Mouse (Mus musculus) C2C12 (cell line): ENCODE data around the gene Mtfp1. TPM values are rescaled to one million over a fixed set of nuclear protein-coding genes. Genes with fewer than 3 reads are reported as not detected.

Source experiments
- H3K27me3 ChIP-seq: one replicate; pipeline ENCODE4 v1.6.1; 2011; ENCODE audit not compliant: control insufficient read depth, insufficient read depth, insufficient read length
- H3K36me3 ChIP-seq: one replicate; pipeline ENCODE4 v1.6.1; 2011; ENCODE audit not compliant: control insufficient read depth, insufficient read depth
- H3K4me3 ChIP-seq: one replicate; pipeline ENCODE4 v1.5.1; 2011; ENCODE audit warnings: mild to moderate bottlenecking, control low read depth; ENCODE audit not compliant: poor library complexity, insufficient read depth, severe bottlenecking
- H3K79me2 ChIP-seq: one replicate; pipeline ENCODE4 v1.6.1; 2011; ENCODE audit not compliant: control insufficient read depth, insufficient read depth
- H3K79me3 ChIP-seq: one replicate; pipeline ENCODE4 v1.6.1; 2011; ENCODE audit warnings: low read depth, control low read depth
- H3ac ChIP-seq: one replicate; pipeline ENCODE3; 2011; ENCODE audit warnings: low read depth; ENCODE audit not compliant: control insufficient read depth, insufficient read length
- CEBPB ChIP-seq: IDR thresholded peaks from one replicate; pipeline ENCODE4 v1.6.1; 2011; ENCODE audit warnings: low read depth, mild to moderate bottlenecking, control low read depth, moderate library complexity
- CTCF ChIP-seq: IDR thresholded peaks from one replicate; pipeline ENCODE4 v1.5.1; 2011; ENCODE audit not compliant: control insufficient read depth, insufficient read depth, insufficient read length
- FOSL1 ChIP-seq: IDR thresholded peaks from one replicate; pipeline ENCODE4 v1.8.0; 2011; ENCODE audit warnings: mild to moderate bottlenecking, low read length; ENCODE audit not compliant: poor library complexity, insufficient read depth, severe bottlenecking
- MAX ChIP-seq: IDR thresholded peaks from one replicate; pipeline ENCODE4 v1.6.1; 2011; ENCODE audit warnings: mild to moderate bottlenecking, control low read depth
- MYOD1 ChIP-seq: IDR thresholded peaks from one replicate; pipeline ENCODE4 v1.6.1; 2011; ENCODE audit warnings: low read depth; ENCODE audit not compliant: control insufficient read depth, insufficient read length
- MYOG ChIP-seq: IDR thresholded peaks from one replicate; pipeline ENCODE4 v1.6.1; 2011; ENCODE audit not compliant: control insufficient read depth, insufficient read length; ENCODE audit errors: extremely low read depth
- USF1 ChIP-seq: IDR thresholded peaks from one replicate; pipeline ENCODE4 v1.6.1; 2011; ENCODE audit warnings: low read depth, mild to moderate bottlenecking, control low read depth, moderate library complexity
- polyA plus RNA-seq: library from polyadenylated mRNA; unstranded; fragments of >200 nt; fragmentation: generic; extraction: Trizol; gene quantifications from one replicate; pipeline ENCODE4 v1.2.1, GENCODE M21; 2012; ENCODE audit warnings: missing spikeins

The Mtfp1 gene
- polyA plus RNA-seq, 1 experiment, result 10.8 TPM

- Histone ChIP-seq H3K4me3 (no peak overlapping the region), H3K79me2 (no peaks in the 10 kb centered on the region), H3K27me3 (peaks cover 3% of the 10 kb centered on the region)
Observed at GRCm38 (mm10) chr11:4080219-4080618, 15.0 kb downstream of the Mtfp1 start.

GRCm38 (mm10) chr11:4078267-4078933 is 16.8 kb downstream of the Mtfp1 start:
- no peaks in the 10 kb centered on the region for H3K36me3 ChIP-seq
- TF ChIP-seq USF1 (no peak), FOSL1 (no peak), CEBPB (no peak), MAX (no peak), CTCF (no peak), MYOG (no peak), MYOD1 (no peak)
- no peak overlapping the region for H3ac ChIP-seq
- H3K79me2 ChIP-seq, result no peaks in the 10 kb centered on the region
- peaks cover 3% of the 10 kb centered on the region for H3K27me3 ChIP-seq
- H3K79me3 ChIP-seq, result no peaks in the 10 kb centered on the region
- no peak overlapping the region for H3K4me3 ChIP-seq

More at GRCm38 (mm10) chr11:4080219-4080618, 15.0 kb downstream of the Mtfp1 start:
- no peak for TF ChIP-seq MYOD1
- TF ChIP-seq USF1, result no peak
- no peak for TF ChIP-seq MYOG
- TF ChIP-seq FOSL1, result no peak
- TF ChIP-seq CTCF, result peak; percentile 74
- no peak for TF ChIP-seq MAX
- no peak for TF ChIP-seq CEBPB
- Histone ChIP-seq H3K79me3 (no peaks in the 10 kb centered on the region), H3ac (no peak overlapping the region), H3K36me3 (no peaks in the 10 kb centered on the region)

- no peaks in the 10 kb centered on the region for H3K79me2 ChIP-seq
- no peaks in the 10 kb centered on the region for H3K36me3 ChIP-seq
- peaks cover 3% of the 10 kb centered on the region for H3K27me3 ChIP-seq
- no peak overlapping the region for H3ac ChIP-seq
- no peaks in the 10 kb centered on the region for H3K79me3 ChIP-seq
- TF ChIP-seq FOSL1 (no peak), MYOD1 (no peak), CTCF (no peak), MYOG (no peak), CEBPB (no peak), USF1 (no peak), MAX (no peak)
- H3K4me3 ChIP-seq, result no peak overlapping the region
Observed at GRCm38 (mm10) chr11:4076633-4077032, 18.6 kb downstream of the Mtfp1 start.

- no peaks in the 10 kb centered on the region for H3K79me3 ChIP-seq
- H3K4me3 ChIP-seq, result no peak overlapping the region
- TF ChIP-seq MAX, result no peak
- TF ChIP-seq CTCF, result no peak
- no peak for TF ChIP-seq USF1
- TF ChIP-seq CEBPB, result no peak
- TF ChIP-seq FOSL1, result no peak
- no peak for TF ChIP-seq MYOG
- no peak for TF ChIP-seq MYOD1
- no peaks in the 10 kb centered on the region for H3K36me3 ChIP-seq
- H3K79me2 ChIP-seq, result no peaks in the 10 kb centered on the region
- peaks cover 9% of the 10 kb centered on the region for H3K27me3 ChIP-seq
- no peak overlapping the region for H3ac ChIP-seq
Observed at GRCm38 (mm10) chr11:4069664-4070063, 25.6 kb downstream of the Mtfp1 start.

GRCm38 (mm10) chr11:4064627-4065122 is 30.6 kb downstream of the Mtfp1 start, which contains the start of gene Sec14l3:
TSS of gene Sec14l3 (plus strand) at chr11:4064841.
- H3ac ChIP-seq, result no peak within 1 kb of the TSS
- peaks cover 32% of the 10 kb centered on the region for H3K27me3 ChIP-seq
- no peaks in the 10 kb centered on the region for H3K36me3 ChIP-seq
- no peaks in the 10 kb centered on the region for H3K79me2 ChIP-seq
- H3K79me3 ChIP-seq, result no peaks in the 10 kb centered on the region
- no peak for TF ChIP-seq CTCF
- TF ChIP-seq MYOD1, result no peak
- no peak for TF ChIP-seq MYOG
- TF ChIP-seq FOSL1, result no peak
- TF ChIP-seq MAX, result no peak
- TF ChIP-seq CEBPB, result no peak
- TF ChIP-seq USF1, result no peak
- H3K4me3 ChIP-seq, result no peak within 1 kb of the TSS

- H3K4me3 ChIP-seq, result no peak overlapping the region
Observed at GRCm38 (mm10) chr11:4062981-4063380, 32.3 kb downstream of the Mtfp1 start.

More at GRCm38 (mm10) chr11:4062981-4063380, 32.3 kb downstream of the Mtfp1 start:
- Histone ChIP-seq H3K36me3 (no peaks in the 10 kb centered on the region), H3K79me2 (no peaks in the 10 kb centered on the region), H3ac (no peak overlapping the region), H3K27me3 (peaks cover 39% of the 10 kb centered on the region), H3K79me3 (no peaks in the 10 kb centered on the region)
- TF ChIP-seq MYOG (no peak), CTCF (no peak), MYOD1 (no peak), CEBPB (no peak), USF1 (no peak), FOSL1 (no peak), MAX (no peak)
